Mouse (Mus musculus) lung, adult 2 months (tissue): ENCODE measurements at regions not wholly inside any gene's neighbourhood (a gene's known extent, or its start where the extent isn't known, plus 50 kb on each side); places are given as distances from the start of the nearest gene placed in this dataset.

Experiments
- CTCF ChIP-seq: fragments of 200-500 bp; IDR thresholded peaks from 2 replicates; pipeline ENCODE4 v1.5.1; 2011; ENCODE audit warnings: mild to moderate bottlenecking, low read length, control low read depth; ENCODE audit not compliant: insufficient read depth
- POLR2A ChIP-seq: fragments of 200-500 bp; IDR thresholded peaks from 2 replicates; pipeline ENCODE4 v1.6.1; 2011; ENCODE audit warnings: low read depth, mild to moderate bottlenecking, control low read depth, low read length, borderline replicate concordance; ENCODE audit errors: extremely low read depth

GRCm38 (mm10) chr6:117283616-117284015 is 115.3 kb downstream of the Cxcl12 start:
- TF ChIP-seq CTCF (no peak), POLR2A (no peak)
